Mouse (Mus musculus) right cerebral cortex, postnatal 36 days (tissue): ENCODE measurements around the gene Zfp644.

ENCODE experiments used
- DNase-seq, 2 experiments: peaks; one replicate each; pipeline ENCODE4 v3.0.0; 2022; ENCODE audit warnings: low spot score in 2 of 2, mixed read lengths in 1 of 2

The Zfp644 gene

DNA sequence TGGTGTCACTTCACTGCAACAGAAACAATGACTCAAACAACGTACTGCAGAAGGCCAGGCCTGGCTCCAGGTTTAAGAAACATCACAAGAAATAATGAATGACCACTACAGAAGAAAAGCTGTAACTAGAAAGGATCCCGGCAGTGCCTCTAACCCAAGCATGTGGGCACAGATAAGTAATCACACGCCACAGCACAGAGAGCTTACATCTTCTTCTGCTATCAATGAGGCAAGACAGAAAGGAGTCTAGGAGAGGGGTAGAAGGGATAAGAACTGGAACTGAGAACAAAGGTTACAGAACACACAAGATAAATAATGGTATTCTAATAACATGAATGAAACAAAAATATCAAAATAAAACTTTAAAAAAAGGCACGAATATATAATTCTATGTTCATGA is 32.2 kb downstream of the Zfp644 start:
- no peak for DNase-seq

DNA sequence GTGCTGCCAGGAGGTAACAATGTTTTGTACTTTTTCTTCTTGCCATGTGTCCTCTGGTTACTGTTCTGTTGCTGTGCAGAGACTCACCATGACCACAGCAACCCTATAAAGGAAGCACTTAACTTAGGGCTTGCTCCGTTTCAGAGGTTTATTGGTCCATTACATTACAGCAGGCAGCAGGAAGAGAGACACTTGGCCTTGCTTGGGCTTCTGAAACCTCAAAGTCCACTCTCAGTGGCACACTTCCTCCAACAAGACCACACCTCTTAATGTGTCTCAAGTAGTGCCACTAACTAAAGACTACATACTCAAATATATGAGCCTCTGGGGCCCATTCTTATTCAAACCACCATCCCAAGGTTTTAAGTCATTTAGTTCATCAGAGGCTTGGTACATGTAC is 36.2 kb downstream of the Zfp644 start:
- no peak for DNase-seq

DNA sequence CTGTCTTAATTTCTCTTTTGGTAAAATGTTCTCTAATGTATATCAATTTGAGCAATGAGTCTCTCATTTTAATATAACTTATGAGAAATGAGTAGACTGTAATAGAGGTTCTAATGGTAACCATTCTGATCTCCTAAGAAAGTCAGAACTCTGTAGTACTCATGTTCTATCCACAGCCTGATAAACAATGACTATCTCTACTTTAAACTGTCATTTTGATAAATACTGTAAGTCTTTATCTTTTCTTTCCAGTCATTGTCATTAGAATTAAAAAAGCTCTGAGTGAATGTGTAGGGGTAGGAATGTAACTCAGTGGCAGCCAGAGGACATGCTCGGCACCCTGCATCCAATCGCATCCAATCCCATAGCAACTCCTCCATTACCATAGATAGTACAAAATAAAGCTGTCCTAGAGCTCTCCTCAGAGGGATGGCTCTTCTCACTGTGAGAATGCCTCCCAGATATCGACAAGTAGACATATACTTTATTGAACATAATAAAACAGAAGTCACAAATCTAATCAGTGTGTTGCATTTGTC is 44.2 kb downstream of the Zfp644 start:
- no peak for DNase-seq

DNA sequence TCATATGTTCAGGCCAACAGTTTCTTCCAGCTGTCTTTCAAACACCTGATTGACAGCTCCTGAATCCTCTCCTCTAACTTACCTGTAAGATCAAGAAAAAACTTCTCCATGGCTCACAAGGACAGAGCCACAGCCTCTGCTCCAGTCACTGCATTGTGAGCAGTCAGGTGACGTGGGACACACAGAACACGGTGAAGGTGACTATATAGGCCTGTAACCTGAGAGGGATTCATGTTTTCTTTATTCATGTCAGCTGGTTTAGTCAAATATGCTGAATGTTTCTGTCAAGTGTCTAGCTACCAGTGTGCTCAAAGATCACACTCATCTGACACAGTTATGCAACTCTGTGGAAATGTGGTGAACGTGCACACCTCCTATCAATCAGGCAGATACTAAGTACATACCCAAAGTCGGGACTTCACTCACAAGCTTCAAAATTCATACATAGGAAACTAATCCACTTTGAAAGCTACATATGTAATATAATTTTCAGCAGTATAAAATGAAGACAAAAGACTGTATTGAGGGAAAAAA is 44.8 kb downstream of the Zfp644 start:
- no peak for DNase-seq

DNA sequence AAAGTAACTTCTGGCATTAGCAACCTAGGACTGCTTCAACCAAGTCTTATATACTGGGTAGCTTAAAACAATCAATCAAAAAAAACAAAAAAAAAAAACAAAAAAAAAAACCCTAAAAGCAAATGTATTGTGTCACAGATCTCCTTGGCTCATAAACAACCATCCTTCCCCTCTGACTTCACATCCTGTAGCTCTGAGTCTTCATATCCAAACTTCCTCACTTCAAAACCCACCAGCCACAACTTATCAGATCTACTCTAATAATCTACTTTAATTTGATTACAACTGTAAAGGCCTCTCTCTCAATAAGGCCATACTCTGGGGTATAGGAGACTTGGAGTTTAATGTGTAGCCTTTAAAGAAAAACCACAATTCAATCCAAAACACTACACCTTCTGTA is 47.1 kb downstream of the Zfp644 start:
- no peak for DNase-seq

DNA sequence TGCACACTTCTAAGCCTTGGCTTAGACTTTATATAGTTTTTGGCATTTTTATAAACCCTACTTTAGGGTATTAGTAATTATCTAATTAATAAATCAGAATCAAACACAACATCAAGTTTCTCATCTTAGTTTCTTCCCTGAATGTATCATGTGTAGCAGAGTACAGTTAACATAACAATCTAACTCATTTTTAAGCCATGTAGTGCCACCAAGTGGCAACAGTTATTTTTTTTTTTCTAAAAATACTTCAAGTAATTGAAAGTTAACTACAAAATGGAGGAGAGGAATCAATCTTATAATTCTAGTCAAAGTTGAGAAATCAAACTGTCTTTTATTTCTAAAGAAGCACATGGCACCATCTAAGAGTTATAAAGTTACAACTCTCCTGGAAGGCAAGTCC is 47.6 kb downstream of the Zfp644 start:
- no peak for DNase-seq

DNA sequence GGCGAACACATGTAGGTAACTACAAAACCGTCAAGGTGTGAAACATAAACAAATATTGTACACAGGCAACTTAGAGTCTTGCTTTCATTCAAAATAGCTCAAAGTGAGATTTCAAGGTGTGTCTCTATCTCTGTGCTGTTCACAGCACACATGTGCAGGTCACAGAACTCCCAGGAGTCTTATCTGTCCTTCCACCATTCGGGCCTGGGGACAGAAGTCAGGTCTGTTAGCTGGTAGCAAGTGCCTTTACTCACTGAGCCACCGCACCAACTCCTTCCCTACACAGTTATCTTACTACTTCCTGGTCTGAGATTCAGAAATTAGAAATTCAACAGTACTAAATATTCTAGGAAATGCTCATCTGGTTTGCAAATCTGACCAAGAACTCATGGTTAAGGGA is 53.7 kb downstream of the Zfp644 start:
- no peak for DNase-seq

DNA sequence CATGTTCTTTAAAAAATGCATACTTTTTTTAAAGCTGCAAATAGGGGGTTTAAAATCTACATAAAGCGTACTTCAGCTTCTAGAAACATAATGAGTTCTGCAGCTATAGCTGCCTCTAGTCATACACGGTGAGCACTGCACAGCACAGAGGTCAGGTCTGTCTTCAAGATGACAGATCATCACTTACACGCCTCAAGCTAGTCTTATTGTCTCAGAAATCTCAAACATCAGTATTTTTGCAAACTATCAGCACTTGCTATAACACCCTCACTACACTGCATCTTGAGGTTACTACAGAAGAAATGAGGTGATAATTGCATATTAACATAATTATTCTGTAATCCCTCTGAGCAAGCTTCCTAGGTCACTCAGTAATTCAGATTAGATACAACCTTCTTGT is 55.2 kb downstream of the Zfp644 start:
- DNase-seq, result no peak

DNA sequence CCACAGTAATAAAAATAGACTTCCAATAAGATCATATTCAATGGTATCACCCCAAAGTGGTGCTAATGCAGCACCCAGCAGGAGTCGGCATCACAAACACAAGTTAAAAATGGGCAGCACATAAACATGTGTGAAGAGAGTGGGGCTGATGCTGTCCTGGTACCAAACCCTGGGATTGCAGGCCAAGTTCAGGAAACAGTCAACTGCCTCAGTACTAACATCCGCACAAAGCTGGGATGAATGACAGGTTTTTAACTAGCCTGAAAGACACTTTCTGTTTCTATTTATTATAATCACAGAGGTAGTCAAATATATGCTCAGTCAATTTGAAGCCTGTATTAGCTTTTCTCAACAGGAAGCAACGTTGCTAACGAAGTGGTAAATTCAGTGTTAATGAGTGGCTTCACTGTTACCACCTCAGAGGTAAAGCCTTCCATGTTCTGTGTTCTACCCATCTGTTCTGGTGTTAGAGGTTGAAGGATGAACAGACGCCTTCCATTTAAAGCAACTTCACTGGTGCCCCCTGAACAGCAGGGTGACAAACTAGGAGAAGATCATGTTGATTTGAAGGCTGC is 56.8 kb downstream of the Zfp644 start:
- DNase-seq, result no peak

DNA sequence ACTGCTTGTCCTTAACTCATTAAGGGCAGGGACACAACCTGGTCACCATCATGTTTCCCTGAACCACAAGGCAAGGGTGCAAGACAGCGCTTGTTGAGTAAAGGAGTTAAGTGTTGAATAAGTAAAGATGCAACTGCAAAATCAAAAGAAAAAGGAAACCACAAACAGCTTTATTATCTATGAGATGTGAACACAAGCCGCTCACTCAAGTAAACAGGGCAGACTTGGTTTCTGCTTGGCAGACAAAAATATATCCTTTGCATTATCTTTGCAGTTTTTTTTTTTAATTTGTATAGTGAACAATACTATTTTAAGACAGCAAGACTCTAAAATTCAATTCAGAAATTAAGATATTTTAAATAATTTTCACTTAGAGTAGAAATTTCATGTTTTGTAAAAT is 57.5 kb downstream of the Zfp644 start:
- no peak for DNase-seq

DNA sequence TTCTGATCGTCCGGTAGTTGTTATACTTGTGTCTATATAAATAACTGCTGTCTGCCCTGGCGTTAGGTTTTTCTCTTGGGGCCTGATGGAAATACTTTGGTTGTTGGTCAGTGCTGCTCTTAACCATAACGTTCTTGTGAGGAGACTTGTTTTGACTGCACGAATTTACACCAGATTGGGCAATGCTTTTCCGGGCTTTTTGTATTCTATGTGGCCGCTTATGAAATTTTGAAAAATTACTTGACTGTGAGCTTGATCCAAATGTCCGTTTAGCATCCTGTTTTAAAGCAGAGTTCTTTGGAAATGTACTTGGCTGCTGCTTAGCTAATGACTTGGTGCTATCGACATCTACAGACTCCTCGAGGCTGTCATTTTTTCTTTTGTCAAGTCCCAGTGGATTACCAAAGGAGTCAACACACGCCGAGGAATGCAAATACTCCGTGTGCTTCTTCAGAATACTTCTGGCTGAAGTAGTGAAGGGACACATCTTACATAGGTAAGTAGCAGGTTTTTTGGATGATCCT is 60.6 kb downstream of the Zfp644 start:
- no peak for DNase-seq

DNA sequence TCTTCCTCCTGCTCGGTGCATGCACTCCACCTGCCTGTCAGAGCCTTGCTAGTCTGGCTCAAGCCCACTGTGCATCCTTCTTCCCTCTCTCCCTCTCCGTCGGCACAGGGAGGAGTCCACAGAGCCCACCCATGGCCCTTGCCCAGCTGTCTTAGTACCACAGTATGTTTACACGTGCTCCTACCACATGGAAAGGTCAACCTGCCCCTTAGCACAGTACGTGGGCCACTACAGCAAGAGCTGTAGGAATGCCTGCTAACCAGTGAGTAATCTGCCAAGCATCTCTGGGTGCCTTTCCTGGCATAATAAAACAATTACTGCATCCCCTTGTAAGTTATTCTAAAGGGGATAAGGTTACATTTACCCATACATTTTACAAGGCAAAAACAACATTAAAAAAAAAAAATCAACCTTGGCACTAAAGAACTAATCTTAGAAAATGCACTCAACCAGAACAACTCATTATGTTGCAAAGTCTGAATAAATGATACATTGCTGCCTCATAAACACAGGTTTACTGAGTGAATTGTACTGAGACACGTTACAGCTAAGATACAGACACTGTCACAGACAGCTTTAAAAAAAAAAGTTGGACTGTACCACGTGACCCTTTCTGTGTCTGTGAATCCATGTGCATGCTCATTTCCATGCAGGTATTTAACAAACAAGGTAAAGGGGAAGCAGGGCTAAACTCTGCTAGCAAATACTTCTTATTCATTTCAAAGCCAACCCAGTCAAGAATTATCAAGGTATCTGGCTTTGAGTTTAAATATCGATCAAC is 68.5 kb downstream of the Zfp644 start:
- no peak for DNase-seq

DNA sequence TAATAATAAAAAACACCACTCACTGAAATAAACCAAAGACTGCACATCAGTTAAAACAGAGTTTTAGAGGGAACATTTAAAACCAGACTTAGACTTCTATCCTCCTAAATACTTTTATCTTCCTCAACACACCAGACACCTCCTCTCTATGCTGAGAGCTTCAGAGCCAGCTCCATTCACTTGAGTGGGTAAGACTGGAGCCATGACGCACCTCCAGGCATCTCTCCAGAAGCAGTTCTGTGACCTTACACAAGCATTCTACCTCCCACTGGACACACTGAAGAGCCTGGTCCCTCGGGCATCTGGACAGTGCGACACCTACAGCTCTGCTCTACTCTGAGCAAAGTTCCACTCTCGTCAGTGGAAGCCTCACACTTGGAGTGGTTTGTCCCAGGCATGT is 73.8 kb downstream of the Zfp644 start:
- no peak for DNase-seq

DNA sequence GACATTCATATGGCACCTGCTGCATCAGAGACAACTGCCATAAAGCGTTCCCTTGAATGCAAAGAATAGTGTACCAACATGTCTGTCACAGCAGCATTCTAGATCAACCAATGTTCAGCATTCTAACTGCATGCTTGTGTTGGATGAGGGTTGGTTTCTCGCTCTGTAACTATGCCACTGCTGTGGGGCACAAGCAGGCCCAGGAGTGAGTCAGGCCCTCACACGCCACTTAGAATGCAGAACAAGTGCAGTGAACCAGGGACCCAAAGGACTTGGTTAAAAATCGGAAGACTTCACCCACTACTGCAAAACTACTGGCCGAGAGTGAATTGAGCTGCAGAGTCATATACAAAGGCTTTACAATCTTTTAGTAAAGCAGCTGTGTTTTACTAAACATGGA is 74.9 kb downstream of the Zfp644 start:
- no peak for DNase-seq

DNA sequence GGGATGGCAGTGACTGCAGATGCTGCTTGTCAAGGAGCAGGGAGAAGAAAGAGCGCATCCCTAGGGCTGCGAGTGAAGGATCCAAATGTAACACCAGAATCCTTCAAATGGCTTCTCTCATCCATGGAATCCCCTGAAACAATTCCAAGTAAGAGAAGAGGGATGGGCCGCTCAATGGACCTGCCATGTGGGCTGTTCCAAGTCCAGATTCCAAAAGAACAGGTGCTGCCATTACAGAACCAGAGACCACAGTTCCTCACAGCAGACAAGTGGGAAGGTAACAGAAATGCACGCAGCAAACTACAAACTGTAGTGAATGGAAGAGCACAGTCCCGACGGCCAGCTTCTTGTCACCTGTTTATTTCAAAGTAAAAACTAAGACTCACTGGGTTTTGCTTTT is 76.6 kb downstream of the Zfp644 start:
- DNase-seq, result no peak

DNA sequence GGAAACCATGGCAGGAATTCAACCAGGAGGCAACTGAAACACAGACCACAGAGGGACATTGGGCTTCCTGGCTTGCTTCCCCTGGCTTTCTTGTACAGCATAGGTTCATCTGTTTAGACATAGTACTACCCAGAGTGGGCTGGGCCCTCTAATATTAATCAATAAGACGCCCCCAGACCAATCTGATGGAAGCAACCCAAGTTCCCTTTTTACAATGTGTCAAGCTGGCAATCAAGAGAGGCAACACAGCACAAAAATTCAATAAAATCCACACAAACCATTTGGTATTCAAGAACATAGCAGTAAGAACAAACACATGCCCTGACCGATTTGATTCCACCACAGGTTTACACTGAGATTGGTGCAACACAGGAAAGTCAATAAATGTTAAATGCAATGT is 82.1 kb downstream of the Zfp644 start:
- no peak for DNase-seq

DNA sequence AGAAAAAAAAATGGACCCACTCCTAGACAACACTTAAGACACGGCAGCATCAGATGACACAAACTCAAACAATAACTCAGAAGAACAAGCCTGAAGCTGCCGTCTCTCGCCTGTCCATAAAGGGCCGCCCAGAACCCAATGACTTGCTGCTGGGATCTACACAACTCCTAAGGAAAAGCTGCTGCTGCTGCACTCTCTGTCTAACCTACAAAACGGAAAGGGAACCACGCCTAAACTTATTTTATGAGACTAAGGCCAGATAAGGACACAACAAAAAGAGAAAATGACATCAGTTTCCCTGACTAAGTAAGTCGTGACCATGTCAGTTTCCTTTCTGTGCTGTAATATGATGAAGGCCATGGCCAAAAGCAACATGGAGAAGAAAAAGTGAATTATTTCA is 82.5 kb downstream of the Zfp644 start:
- DNase-seq, result no peak

DNA sequence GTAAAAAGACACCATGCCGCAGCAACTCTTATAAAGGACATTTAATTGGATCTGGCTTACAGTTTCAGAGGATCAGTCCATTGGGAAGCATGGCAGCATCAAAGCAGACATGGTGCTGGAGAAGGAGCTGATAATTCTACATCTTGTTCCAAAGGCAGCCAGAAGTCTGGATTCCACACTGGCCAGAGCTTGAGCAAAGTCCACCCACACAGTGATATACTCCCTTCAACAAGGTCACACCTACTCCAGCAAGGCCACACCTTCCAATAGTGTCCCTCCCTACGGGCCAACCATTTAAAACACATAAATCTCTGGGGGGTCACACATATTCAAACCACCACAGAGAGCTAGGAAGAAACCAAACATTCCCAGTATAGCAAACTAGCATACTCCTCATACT is 84.9 kb downstream of the Zfp644 start:
- DNase-seq, result no peak

DNA sequence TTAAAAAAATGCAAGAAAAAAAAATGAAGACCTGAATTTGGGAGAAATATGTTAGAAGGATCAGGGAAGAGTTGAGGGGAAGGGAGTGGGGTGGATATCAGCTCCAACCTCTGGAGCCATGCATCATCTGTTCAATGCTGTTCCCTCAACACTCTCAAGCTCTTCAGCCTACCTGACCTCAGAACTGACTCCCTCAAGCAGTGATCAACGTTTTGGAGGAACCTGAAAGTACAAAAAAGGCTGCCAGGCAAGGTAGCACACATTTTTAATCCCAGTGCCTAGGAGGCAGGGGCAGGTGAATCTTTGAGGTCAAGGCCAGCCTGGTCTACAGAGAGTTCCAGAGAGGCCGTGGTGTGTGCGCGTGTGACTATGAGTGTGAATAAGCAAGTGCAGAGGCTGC is 88.3 kb downstream of the Zfp644 start, which contains the start of gene Gm17304:
Gene Gm17304 (plus strand): TSS at position 301 of the 400 bp plus-strand sequence.
- DNase-seq, result no peak

DNA sequence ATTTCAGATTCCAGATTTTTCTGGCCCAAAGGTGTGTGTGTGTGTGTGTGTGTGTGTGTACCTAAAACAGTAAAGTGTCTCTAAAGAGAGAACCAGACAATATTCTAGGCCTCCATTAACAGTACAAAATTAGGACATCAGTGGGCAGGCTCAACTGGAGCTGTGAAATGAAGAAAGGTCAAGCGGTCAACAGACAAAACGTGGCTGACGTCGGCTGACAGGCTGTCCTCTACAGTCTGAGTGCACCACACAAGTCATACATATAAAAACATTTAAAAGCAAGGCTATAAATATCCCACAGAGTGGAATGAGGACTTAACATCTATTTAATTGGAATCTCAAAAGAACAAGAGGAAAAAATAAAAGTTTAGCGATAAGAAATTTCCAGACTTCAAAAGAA is 90.0 kb downstream of the Zfp644 start:
- DNase-seq, result no peak

DNA sequence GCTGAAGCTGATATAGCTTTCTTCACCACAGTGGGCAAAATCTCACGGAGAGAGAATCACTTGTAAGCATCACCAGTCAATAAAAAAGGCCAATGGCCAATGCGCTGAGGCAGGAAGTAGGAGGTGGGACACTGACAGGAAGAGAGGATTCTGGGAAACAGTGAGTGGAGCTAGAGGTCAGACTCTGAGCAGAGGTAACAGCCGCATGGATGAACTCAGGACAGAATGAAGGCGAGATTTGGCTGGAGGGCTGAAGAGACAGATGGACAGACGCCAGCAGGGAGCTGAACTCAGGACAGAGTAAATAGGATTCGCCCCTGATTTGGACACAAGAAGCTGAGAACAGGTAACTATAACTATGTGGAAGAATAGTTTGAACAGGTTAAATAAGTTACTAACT is 92.0 kb downstream of the Zfp644 start:
- DNase-seq, result no peak

DNA sequence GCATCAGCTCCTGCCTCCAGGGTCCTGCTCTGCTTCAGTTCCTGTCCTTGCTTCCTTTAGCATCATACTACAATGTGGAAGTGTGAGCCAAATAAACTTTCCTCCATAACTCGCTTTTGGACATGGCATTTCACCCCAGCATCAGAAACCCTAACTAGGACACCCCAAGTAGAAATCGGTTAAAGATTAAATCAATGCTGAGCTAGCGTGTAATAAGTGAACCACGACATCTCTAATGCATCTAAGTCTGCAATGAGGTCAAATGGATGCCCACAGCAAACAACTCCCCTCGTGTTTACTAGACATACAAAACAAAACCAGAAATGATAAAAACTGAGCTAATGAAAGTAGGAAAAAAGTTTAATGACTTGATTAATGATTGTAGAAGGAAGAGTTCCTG is 92.7 kb downstream of the Zfp644 start:
- no peak for DNase-seq

DNA sequence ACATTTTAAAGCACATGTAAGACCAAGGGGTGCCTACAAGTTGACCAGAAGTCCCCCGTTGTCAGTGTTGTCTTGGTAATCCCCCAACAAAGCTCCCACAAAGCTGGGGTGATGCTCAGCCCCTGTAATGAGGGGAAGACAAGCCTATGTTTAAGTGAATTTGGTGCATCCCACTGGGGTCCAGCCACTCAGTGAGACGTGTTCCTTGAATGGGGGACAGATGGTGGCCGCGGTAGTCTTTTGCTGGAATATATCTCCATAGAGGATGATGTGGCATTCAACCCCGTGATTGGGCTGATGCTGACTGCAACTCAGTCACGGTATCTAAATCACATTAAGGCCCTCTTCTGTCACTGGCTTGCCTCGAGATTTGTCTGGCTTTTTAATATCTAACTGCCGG is 97.6 kb downstream of the Zfp644 start:
- DNase-seq, result no peak
